Mouse (Mus musculus): ENCODE data around the gene Fam71e2. TPM values are rescaled to one million over a fixed set of nuclear protein-coding genes. Genes with fewer than 3 reads are reported as not detected.

Fam71e2 gene
- polyA plus RNA-seq, 1 experiment from 2014 or later: not detected

GRCm38 (mm10) chr7:4744886-4745285 is 26.2 kb downstream of the Fam71e2 start:
- no peak overlapping the region for H3K27ac ChIP-seq
- no peaks in the 10 kb centered on the region for H3K9me3 ChIP-seq
- H3K4me2 ChIP-seq (replicated peaks): no peak overlapping the region
- H3K4me3 ChIP-seq: no peak overlapping the region
- ATAC-seq (ENCODE audit: low FRiP score, low read depth): no peak
- no peak overlapping the region for H3K9ac ChIP-seq
- peaks cover 53% of the 10 kb centered on the region for H3K36me3 ChIP-seq
- peaks cover 25% of the 10 kb centered on the region for H3K4me1 ChIP-seq
- no peaks in the 10 kb centered on the region for H3K27me3 ChIP-seq
- 95% methylated on average over 6 of the region's 6 CpGs for WGBS

GRCm38 (mm10) chr7:4743354-4743753 is 27.7 kb downstream of the Fam71e2 start:
- Histone ChIP-seq H3K27me3 (no peaks in the 10 kb centered on the region), H3K4me1 (peaks cover 32% of the 10 kb centered on the region), H3K4me3 (no peak overlapping the region), H3K9ac (no peak overlapping the region; the same call in 1 of the 2 replicates), H3K36me3 (peaks cover 44% of the 10 kb centered on the region), H3K4me2 (replicated peaks) (no peak overlapping the region), H3K27ac (no peak overlapping the region), H3K9me3 (no peaks in the 10 kb centered on the region)
- WGBS: 69% methylated on average over 2 of the region's 2 CpGs
- ATAC-seq (ENCODE audit: low FRiP score, low read depth): no peak

- ATAC-seq (ENCODE audit: low FRiP score, low read depth): no peak
- 91% methylated on average over 6 of the region's 6 CpGs for WGBS
- Histone ChIP-seq H3K4me2 (replicated peaks) (0 out of 2 replicates have a peak overlapping the region, but pooled peaks have one; percentile 7), H3K9ac (peak overlapping the region; percentile 86), H3K4me1 (peaks cover 32% of the 10 kb centered on the region), H3K27ac (no peak overlapping the region), H3K36me3 (peaks cover 44% of the 10 kb centered on the region), H3K4me3 (0 out of 2 replicates have a peak overlapping the region, but pooled peaks have one; percentile 3), H3K27me3 (no peaks in the 10 kb centered on the region), H3K9me3 (no peaks in the 10 kb centered on the region)
Observed at GRCm38 (mm10) chr7:4742482-4742819, 28.7 kb downstream of the Fam71e2 start.

GRCm38 (mm10) chr7:4741672-4742481 is 29.2 kb downstream of the Fam71e2 start:
- H3K4me1 ChIP-seq: peaks cover 32% of the 10 kb centered on the region
- no peaks in the 10 kb centered on the region for H3K9me3 ChIP-seq
- no peaks in the 10 kb centered on the region for H3K27me3 ChIP-seq
- ATAC-seq (ENCODE audit: low FRiP score, low read depth): no peak
- peak overlapping the region; percentile 86 for H3K9ac ChIP-seq
- H3K27ac ChIP-seq: 0 out of 2 replicates have a peak overlapping the region, but pooled peaks have one; percentile 89
- H3K36me3 ChIP-seq: peaks cover 41% of the 10 kb centered on the region
- H3K4me2 ChIP-seq (replicated peaks): peak overlapping the region; percentile 90
- WGBS: 82% methylated on average over 21 of the region's 21 CpGs
- peak overlapping the region; percentile 78 for H3K4me3 ChIP-seq

- Histone ChIP-seq H3K27me3 (no peaks in the 10 kb centered on the region), H3K36me3 (peaks cover 33% of the 10 kb centered on the region), H3K4me3 (peak overlapping the region; percentile 78), H3K27ac (peak overlapping the region; percentile 89), H3K4me2 (replicated peaks) (peak overlapping the region; percentile 90), H3K4me1 (peaks cover 32% of the 10 kb centered on the region), H3K9me3 (no peaks in the 10 kb centered on the region), H3K9ac (peak overlapping the region; percentile 86)
- ATAC-seq (ENCODE audit: low FRiP score, low read depth): no peak
- WGBS: 12% methylated on average over 4 of the region's 4 CpGs
Observed at GRCm38 (mm10) chr7:4741151-4741550, 30.0 kb downstream of the Fam71e2 start.

- peaks cover 32% of the 10 kb centered on the region for H3K4me1 ChIP-seq
- no peaks in the 10 kb centered on the region for H3K9me3 ChIP-seq
- WGBS: 0% methylated on average over 11 of the region's 14 CpGs
- H3K27me3 ChIP-seq: no peaks in the 10 kb centered on the region
- peak overlapping the region; percentile 90 for H3K4me2 ChIP-seq (replicated peaks)
- no peak; the same call in 1 of the 2 replicates for ATAC-seq (ENCODE audit: low FRiP score, low read depth)
- H3K4me3 ChIP-seq: peak overlapping the region; percentile 78
- H3K36me3 ChIP-seq: peaks cover 25% of the 10 kb centered on the region
- H3K27ac ChIP-seq: peak overlapping the region; percentile 89
- peak overlapping the region; percentile 86 for H3K9ac ChIP-seq
Observed at GRCm38 (mm10) chr7:4740309-4740727, 30.8 kb downstream of the Fam71e2 start.

DNA sequence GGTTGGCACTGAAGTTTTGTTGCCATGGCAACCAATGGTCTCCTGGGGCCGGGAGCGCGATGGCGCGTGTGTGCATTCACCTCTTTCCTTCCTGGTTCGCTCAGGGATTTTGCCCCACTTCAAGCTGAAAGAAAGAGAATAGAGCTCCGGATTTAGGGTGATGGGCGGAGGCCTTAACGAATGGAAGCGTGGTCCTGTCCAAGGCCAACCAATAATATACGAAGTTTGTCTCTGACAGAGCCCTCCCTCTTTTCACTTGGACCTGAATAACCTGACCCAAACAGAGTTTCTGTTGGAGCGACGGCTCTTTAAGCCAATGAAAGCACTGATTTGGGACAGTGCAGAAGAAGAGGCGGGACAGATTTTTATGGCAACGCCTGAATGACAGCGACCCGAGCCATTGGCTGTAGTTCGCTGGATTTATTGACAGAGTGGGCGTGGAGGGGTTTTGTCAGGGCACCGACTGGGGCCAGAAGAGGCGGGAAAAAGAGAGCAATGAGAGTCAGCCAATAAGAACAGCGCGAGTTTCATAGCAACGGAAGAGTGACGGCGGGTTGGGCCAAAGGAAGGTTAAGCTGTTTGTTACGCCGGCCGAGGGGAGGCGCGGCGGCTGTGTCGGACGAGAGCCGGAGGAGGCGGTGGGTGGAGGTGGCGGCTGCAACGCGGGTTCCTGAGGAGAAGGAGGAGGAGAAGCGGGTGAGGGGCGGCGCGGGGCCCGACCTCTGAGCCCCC is 31.4 kb downstream of the Fam71e2 start, which contains the start of gene Kmt5c:
TSS of gene Kmt5c (plus strand) at position 572 of the 732 bp plus-strand sequence.
- H3K36me3 ChIP-seq: peaks cover 25% of the 10 kb centered on the region
- peak within 1 kb of the TSS; percentile 86 for H3K9ac ChIP-seq
- H3K27ac ChIP-seq: peak within 1 kb of the TSS; percentile 89
- ATAC-seq (ENCODE audit: low FRiP score, low read depth): peak; percentile 97
- H3K27me3 ChIP-seq: no peaks in the 10 kb centered on the region
- peaks cover 32% of the 10 kb centered on the region for H3K4me1 ChIP-seq
- H3K9me3 ChIP-seq: no peaks in the 10 kb centered on the region
- under 1% methylated on average over 40 of the region's 44 CpGs for WGBS
- peak within 1 kb of the TSS; percentile 78 for H3K4me3 ChIP-seq
- peak within 1 kb of the TSS; percentile 90 for H3K4me2 ChIP-seq (replicated peaks)

DNA sequence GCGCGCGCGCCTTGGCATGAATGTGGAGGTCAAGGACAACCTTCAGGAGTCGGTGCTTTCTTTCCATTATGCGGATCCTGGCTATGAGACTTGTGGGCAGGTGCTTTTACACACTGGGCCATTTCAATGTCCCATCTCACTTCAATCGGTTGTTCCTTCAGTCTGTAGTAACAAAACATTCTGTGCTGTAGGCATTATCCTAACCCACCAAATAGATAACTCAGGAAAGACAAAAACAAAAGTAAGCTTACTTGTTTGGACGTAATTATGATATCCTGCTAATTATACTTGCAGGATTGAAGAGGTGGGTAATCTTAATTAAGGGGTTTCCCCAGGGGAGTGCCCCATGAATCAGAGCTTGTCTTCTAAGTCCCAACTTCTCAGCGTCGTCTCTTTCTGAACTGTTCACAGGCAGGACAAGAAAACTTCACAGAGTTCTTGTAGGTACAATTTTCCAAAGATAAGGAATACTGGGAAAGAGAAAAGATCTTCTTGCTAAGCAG is 32.0 kb downstream of the Fam71e2 start:
- peaks cover 20% of the 10 kb centered on the region for H3K36me3 ChIP-seq
- peak overlapping the region; percentile 85 for H3K27ac ChIP-seq
- 54% methylated on average over 10 of the region's 10 CpGs for WGBS
- H3K4me2 ChIP-seq (replicated peaks): peak overlapping the region; percentile 63
- H3K9ac ChIP-seq: no peak overlapping the region
- H3K27me3 ChIP-seq: no peaks in the 10 kb centered on the region
- H3K9me3 ChIP-seq: no peaks in the 10 kb centered on the region
- ATAC-seq (ENCODE audit: low FRiP score, low read depth): no peak
- H3K4me1 ChIP-seq: peaks cover 32% of the 10 kb centered on the region
- H3K4me3 ChIP-seq: peak overlapping the region; percentile 78

- no peaks in the 10 kb centered on the region for H3K9me3 ChIP-seq
- H3K4me2 ChIP-seq (replicated peaks): no peak overlapping the region
- no peak overlapping the region for H3K9ac ChIP-seq
- H3K27ac ChIP-seq: no peak overlapping the region
- 0 out of 2 replicates have a peak, but pooled peaks cover 3% of the 10 kb centered on the region for H3K27me3 ChIP-seq
- ATAC-seq (ENCODE audit: low FRiP score, low read depth): no peak
- H3K4me3 ChIP-seq: no peak overlapping the region
- 62% methylated on average over 6 of the region's 6 CpGs for WGBS
- H3K4me1 ChIP-seq: no peaks in the 10 kb centered on the region
- H3K36me3 ChIP-seq: no peaks in the 10 kb centered on the region
Observed at GRCm38 (mm10) chr7:4732968-4733392, 38.1 kb downstream of the Fam71e2 start.

DNA sequence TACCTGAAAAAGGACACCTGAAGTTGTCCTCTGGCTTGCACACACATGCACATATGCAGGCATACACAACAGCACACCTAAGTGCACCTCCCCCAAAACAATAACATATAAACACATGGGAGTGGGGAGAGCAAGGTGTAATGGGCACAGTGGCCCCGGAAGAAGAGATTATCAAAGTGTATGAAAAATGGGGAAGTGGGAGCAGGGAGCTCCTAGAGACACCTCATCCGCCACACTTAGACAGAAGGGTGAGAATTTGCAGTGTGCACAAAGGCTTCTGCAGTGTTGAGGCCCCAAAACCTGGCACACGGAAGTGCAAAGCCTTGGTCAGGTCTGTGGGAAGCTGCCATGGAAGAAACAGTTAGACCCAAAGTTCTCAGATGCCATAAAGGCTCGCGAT is 40.0 kb downstream of the Fam71e2 start:
- H3K9ac ChIP-seq: no peak overlapping the region
- H3K27ac ChIP-seq: no peak overlapping the region
- WGBS: 77% methylated on average over 5 of the region's 5 CpGs

GRCm38 (mm10) chr7:4725169-4725568 is 45.9 kb downstream of the Fam71e2 start, which contains the start of gene Tmem150b:
Tmem150b (minus strand) TSS chr7:4725249.
- no peaks in the 10 kb centered on the region for H3K27me3 ChIP-seq
- ATAC-seq (ENCODE audit: low FRiP score, low read depth): no peak
- no peaks in the 10 kb centered on the region for H3K4me1 ChIP-seq
- no peaks in the 10 kb centered on the region for H3K36me3 ChIP-seq
- no peak within 1 kb of the TSS for H3K9ac ChIP-seq
- no peak within 1 kb of the TSS for H3K4me2 ChIP-seq (replicated peaks)
- H3K27ac ChIP-seq: no peak within 1 kb of the TSS
- H3K9me3 ChIP-seq: no peaks in the 10 kb centered on the region
- H3K4me3 ChIP-seq: no peak within 1 kb of the TSS
- 81% methylated on average over 7 of the region's 7 CpGs for WGBS

More for the DNA sequence above, 40.0 kb downstream of the Fam71e2 start:
- Histone ChIP-seq H3K27me3 (0 out of 2 replicates have a peak, but pooled peaks cover 3% of the 10 kb centered on the region), H3K36me3 (no peaks in the 10 kb centered on the region), H3K9me3 (no peaks in the 10 kb centered on the region), H3K4me1 (no peaks in the 10 kb centered on the region), H3K4me2 (replicated peaks) (no peak overlapping the region), H3K4me3 (no peak overlapping the region)
- ATAC-seq (ENCODE audit: low FRiP score, low read depth): no peak

DNA sequence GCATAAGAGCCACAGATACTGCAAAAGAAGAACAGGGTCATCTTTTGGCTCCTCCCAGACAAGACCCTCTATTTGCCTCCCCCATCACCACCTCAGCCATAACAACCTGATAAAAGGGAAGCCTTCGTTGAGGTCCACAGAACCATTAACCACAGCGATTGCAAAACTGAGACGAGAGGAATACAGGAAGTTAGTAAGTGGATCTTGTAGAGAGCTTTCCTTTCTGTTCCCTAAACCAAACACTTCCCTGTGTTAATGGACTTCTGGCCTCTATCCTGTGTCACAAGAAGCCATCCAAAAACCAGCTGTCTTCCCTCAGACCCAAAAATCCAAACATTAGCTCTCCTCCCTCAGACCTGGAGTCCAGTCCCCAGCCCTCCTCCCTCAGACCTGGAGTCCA is 46.7 kb downstream of the Fam71e2 start:
- Histone ChIP-seq H3K9ac (no peak overlapping the region), H3K4me1 (no peaks in the 10 kb centered on the region), H3K36me3 (no peaks in the 10 kb centered on the region), H3K27ac (no peak overlapping the region), H3K9me3 (no peaks in the 10 kb centered on the region), H3K4me2 (replicated peaks) (no peak overlapping the region), H3K27me3 (no peaks in the 10 kb centered on the region), H3K4me3 (no peak overlapping the region)
- ATAC-seq (ENCODE audit: low FRiP score, low read depth): no peak
- WGBS: 67% methylated on average over 3 of the region's 3 CpGs

Measured in limb, embryonic 13.5 days (tissue).